Mouse (Mus musculus) intestine, embryonic 15.5 days (tissue): ENCODE measurements around the gene Fam168a. TPM values are rescaled to one million over a fixed set of nuclear protein-coding genes. Genes with fewer than 3 reads are reported as not detected.
A peak's percentile ranks its signal among the peaks of the same experiment; 100 is the strongest.
"Not testable (repeated sequence)": the region's sequence is repeated elsewhere in the genome, so short reads cannot be mapped to it uniquely, and the experiment has no call there.

Experiments
- ATAC-seq: fragments of 200-750 bp; cut with Nextera tagmentation; 2 replicates; pipeline ENCODE4 v1.8.0; 2017; ENCODE audit warnings: moderate TSS enrichment, moderate library complexity
- H3K27ac ChIP-seq: fragments of 300-500 bp; sonication (generic); 2 replicates; pipeline ENCODE4 v1.5.1; 2015; ENCODE audit warnings: mild to moderate bottlenecking, inconsistent platforms
- H3K27me3 ChIP-seq: fragments of 300-500 bp; sonication (generic); replicated peaks from 2 replicates; pipeline ENCODE4 v1.6.1; 2015; ENCODE audit warnings: inconsistent platforms
- H3K36me3 ChIP-seq: fragments of 300-500 bp; sonication (generic); 2 replicates; pipeline ENCODE4 v1.6.1; 2015; ENCODE audit warnings: inconsistent platforms
- H3K4me1 ChIP-seq: fragments of 300-500 bp; sonication (generic); replicated peaks from 2 replicates; pipeline ENCODE4 v1.6.1; 2015; ENCODE audit warnings: inconsistent platforms
- H3K4me2 ChIP-seq: fragments of 300-500 bp; sonication (generic); replicated peaks from 2 replicates; pipeline ENCODE4 v1.6.1; 2015; ENCODE audit warnings: mild to moderate bottlenecking, inconsistent platforms
- H3K4me3 ChIP-seq: fragments of 300-500 bp; sonication (generic); replicated peaks from 2 replicates; pipeline ENCODE4 v1.5.1; 2015; ENCODE audit warnings: inconsistent platforms
- H3K9ac ChIP-seq: fragments of 300-500 bp; sonication (generic); 2 replicates; pipeline ENCODE4 v1.6.1; 2015; ENCODE audit warnings: inconsistent platforms
- H3K9me3 ChIP-seq: fragments of 300-500 bp; sonication (generic); 2 replicates; pipeline ENCODE4 v1.6.1; 2016; ENCODE audit warnings: inconsistent platforms
- WGBS: fragments of 180-500 bp; shearing (Covaris S2); methylation state at CpG from one replicate; pipeline ENCODE4 v1.1.7; 2015; 5-methylcytosine and 5-hydroxymethylcytosine counted together
- polyA plus RNA-seq: library from polyadenylated mRNA; unstranded; fragments of >200 nt; fragmentation: Nextera tagmentation; extraction: Ambion mirVana; gene quantifications from 2 replicates; pipeline ENCODE4 v1.2.1, GENCODE M21; 2015

Fam168a gene
- polyA plus RNA-seq, 1 experiment from 2014 or later = 25.1 TPM

GRCm38 (mm10) chr7:100723453-100724294 lies 17.2 kb downstream of the Fam168a start:
- 51% methylated on average over 12 of the region's 12 CpGs for WGBS
- H3K9me3 ChIP-seq = no peaks in the 10 kb centered on the region
- H3K9ac ChIP-seq = no peak overlapping the region
- no peaks in the 10 kb centered on the region; the same call in 1 of the 2 replicates for H3K4me1 ChIP-seq
- no peaks in the 10 kb centered on the region for H3K27me3 ChIP-seq
- H3K27ac ChIP-seq = no peak overlapping the region
- no peak overlapping the region for H3K4me3 ChIP-seq
- H3K36me3 ChIP-seq = no peaks in the 10 kb centered on the region
- H3K4me2 ChIP-seq = no peak overlapping the region
- ATAC-seq = no peak

GRCm38 (mm10) chr7:100727538-100728085 lies 21.2 kb downstream of the Fam168a start:
- whole genome bisulfite sequencing = 70% methylated on average over 2 of the region's 2 CpGs
- Histone ChIP-seq H3K36me3 (no peaks in the 10 kb centered on the region), H3K27me3 (no peaks in the 10 kb centered on the region), H3K4me2 (no peak overlapping the region), H3K9ac (no peak overlapping the region), H3K4me1 (peaks cover 7% of the 10 kb centered on the region), H3K4me3 (no peak overlapping the region), H3K9me3 (no peaks in the 10 kb centered on the region), H3K27ac (no peak overlapping the region)
- no peak for ATAC-seq

GRCm38 (mm10) chr7:100729778-100730177 lies 23.3 kb downstream of the Fam168a start:
- Histone ChIP-seq H3K4me3 (no peak overlapping the region), H3K9me3 (no peaks in the 10 kb centered on the region), H3K36me3 (no peaks in the 10 kb centered on the region), H3K9ac (no peak overlapping the region), H3K27ac (no peak overlapping the region), H3K27me3 (no peaks in the 10 kb centered on the region), H3K4me1 (peaks cover 12% of the 10 kb centered on the region), H3K4me2 (no peak overlapping the region)
- no peak for ATAC-seq
- WGBS = 65% methylated on average over 2 of the region's 2 CpGs

GRCm38 (mm10) chr7:100732341-100733050 lies 26.1 kb downstream of the Fam168a start:
- Histone ChIP-seq H3K27ac (no peak overlapping the region), H3K9me3 (no peaks in the 10 kb centered on the region), H3K4me2 (no peak overlapping the region; the same call in 1 of the 2 replicates), H3K27me3 (no peaks in the 10 kb centered on the region), H3K4me3 (no peak overlapping the region), H3K36me3 (no peaks in the 10 kb centered on the region), H3K9ac (no peak overlapping the region), H3K4me1 (peaks cover 12% of the 10 kb centered on the region)
- WGBS = 42% methylated on average over 6 of the region's 6 CpGs
- ATAC-seq = no peak

- Histone ChIP-seq H3K4me2 (peak overlapping the region; percentile 28), H3K27ac (no peak overlapping the region), H3K27me3 (no peaks in the 10 kb centered on the region), H3K9ac (no peak overlapping the region), H3K9me3 (no peaks in the 10 kb centered on the region), H3K4me1 (peaks cover 12% of the 10 kb centered on the region), H3K4me3 (no peak overlapping the region), H3K36me3 (no peaks in the 10 kb centered on the region)
- 17% methylated on average over 7 of the region's 7 CpGs for WGBS
- ATAC-seq = no peak
These were observed 26.8 kb downstream of the Fam168a start for GRCm38 (mm10) chr7:100733051-100733813.

- no peaks in the 10 kb centered on the region for H3K36me3 ChIP-seq
- H3K4me1 ChIP-seq = peaks cover 12% of the 10 kb centered on the region
- H3K9me3 ChIP-seq = no peaks in the 10 kb centered on the region
- no peak overlapping the region for H3K9ac ChIP-seq
- no peak overlapping the region for H3K4me3 ChIP-seq
- H3K27me3 ChIP-seq = no peaks in the 10 kb centered on the region
- H3K27ac ChIP-seq = no peak overlapping the region
- H3K4me2 ChIP-seq = no peak overlapping the region
- no peak for ATAC-seq
- WGBS = 52% methylated on average over 6 of the region's 6 CpGs
These were observed 27.8 kb downstream of the Fam168a start for GRCm38 (mm10) chr7:100734201-100734600.

- H3K4me3 ChIP-seq, H3K4me2 ChIP-seq, H3K27me3 ChIP-seq, ATAC-seq, H3K9ac ChIP-seq, H3K27ac ChIP-seq, H3K36me3 ChIP-seq, H3K9me3 ChIP-seq: not testable (repeated sequence)
- 70% methylated on average over 2 of the region's 2 CpGs for WGBS
- peaks cover 12% of the 10 kb centered on the region for H3K4me1 ChIP-seq
These were observed 28.5 kb downstream of the Fam168a start for GRCm38 (mm10) chr7:100734905-100735304.

- Histone ChIP-seq H3K36me3 (no peaks in the 10 kb centered on the region), H3K27ac (no peak overlapping the region)
- WGBS = 66% methylated on average over 3 of the region's 3 CpGs
These were observed 29.7 kb downstream of the Fam168a start for GRCm38 (mm10) chr7:100736131-100736530.

GRCm38 (mm10) chr7:100744372-100744771 lies 37.9 kb downstream of the Fam168a start:
- Histone ChIP-seq H3K4me3 (no peak overlapping the region), H3K9me3 (no peaks in the 10 kb centered on the region), H3K36me3 (no peaks in the 10 kb centered on the region), H3K27me3 (no peaks in the 10 kb centered on the region), H3K4me1 (0 out of 2 replicates have a peak, but pooled peaks cover 4% of the 10 kb centered on the region), H3K27ac (no peak overlapping the region), H3K9ac (no peak overlapping the region), H3K4me2 (no peak overlapping the region)
- 69% methylated on average over 2 of the region's 2 CpGs for WGBS
- ATAC-seq = no peak

More at GRCm38 (mm10) chr7:100736131-100736530, 29.7 kb downstream of the Fam168a start:
- Histone ChIP-seq H3K4me2 (no peak overlapping the region), H3K4me1 (peaks cover 16% of the 10 kb centered on the region), H3K4me3 (no peak overlapping the region), H3K9ac (no peak overlapping the region), H3K27me3 (no peaks in the 10 kb centered on the region), H3K9me3 (no peaks in the 10 kb centered on the region)
- ATAC-seq = no peak

GRCm38 (mm10) chr7:100750101-100750500 lies 43.7 kb downstream of the Fam168a start:
- no peaks in the 10 kb centered on the region for H3K27me3 ChIP-seq
- 60% methylated on average over 2 of the region's 2 CpGs for WGBS

GRCm38 (mm10) chr7:100758718-100759117 lies 52.3 kb downstream of the Fam168a start:
- Histone ChIP-seq H3K4me3 (no peak overlapping the region), H3K9me3 (no peaks in the 10 kb centered on the region), H3K27ac (no peak overlapping the region), H3K4me1 (no peaks in the 10 kb centered on the region), H3K4me2 (no peak overlapping the region), H3K36me3 (no peaks in the 10 kb centered on the region), H3K9ac (no peak overlapping the region), H3K27me3 (no peaks in the 10 kb centered on the region)
- ATAC-seq = no peak
- WGBS = 90% methylated on average over 7 of the region's 7 CpGs

More at GRCm38 (mm10) chr7:100750101-100750500, 43.7 kb downstream of the Fam168a start:
- H3K36me3 ChIP-seq = no peaks in the 10 kb centered on the region
- H3K4me1 ChIP-seq = 0 out of 2 replicates have a peak, but pooled peaks cover 4% of the 10 kb centered on the region
- H3K9me3 ChIP-seq = no peaks in the 10 kb centered on the region
- H3K4me3 ChIP-seq = no peak overlapping the region
- H3K4me2 ChIP-seq = no peak overlapping the region
- no peak overlapping the region for H3K27ac ChIP-seq
- no peak for ATAC-seq
- no peak overlapping the region for H3K9ac ChIP-seq

- Histone ChIP-seq H3K4me3 (no peak overlapping the region), H3K4me2 (no peak overlapping the region), H3K36me3 (no peaks in the 10 kb centered on the region), H3K9ac (no peak overlapping the region), H3K27me3 (no peaks in the 10 kb centered on the region), H3K9me3 (no peaks in the 10 kb centered on the region), H3K4me1 (0 out of 2 replicates have a peak, but pooled peaks cover 4% of the 10 kb centered on the region), H3K27ac (no peak overlapping the region)
- ATAC-seq = no peak
These were observed 56.3 kb downstream of the Fam168a start for GRCm38 (mm10) chr7:100762726-100763125.
